Mouse (Mus musculus) heart, embryonic 12.5 days (tissue): ENCODE measurements around the gene Gm10696. TPM values are rescaled to one million over a fixed set of nuclear protein-coding genes. Genes with fewer than 3 reads are reported as not detected.
"Not testable (repeated sequence)": the region's sequence is repeated elsewhere in the genome, so short reads cannot be mapped to it uniquely, and the experiment has no call there.

Experiments used
- ATAC-seq: fragments of 200-750 bp; cut with Nextera tagmentation; 2 replicates; pipeline ENCODE4 v1.8.0; 2017; ENCODE audit warnings: moderate TSS enrichment, moderate library complexity; ENCODE audit not compliant: insufficient number of reproducible peaks, low FRiP score
- H3K27ac ChIP-seq: fragments of 300-500 bp; sonication (generic); 2 replicates; pipeline ENCODE4 v1.5.1; 2016; ENCODE audit warnings: mild to moderate bottlenecking, moderate library complexity; ENCODE audit not compliant: poor library complexity, severe bottlenecking
- H3K27me3 ChIP-seq: fragments of 300-500 bp; sonication (generic); replicated peaks from 2 replicates; pipeline ENCODE4 v1.6.1; 2016; ENCODE audit warnings: mild to moderate bottlenecking, moderate library complexity
- H3K36me3 ChIP-seq: fragments of 300-500 bp; sonication (generic); 2 replicates; pipeline ENCODE4 v1.6.1; 2016; ENCODE audit warnings: mild to moderate bottlenecking, moderate library complexity
- H3K4me1 ChIP-seq: fragments of 300-500 bp; sonication (generic); replicated peaks from 2 replicates; pipeline ENCODE4 v1.6.1; 2016; ENCODE audit warnings: mild to moderate bottlenecking
- H3K4me2 ChIP-seq: fragments of 300-500 bp; sonication (generic); 2 replicates; pipeline ENCODE4 v1.6.1; 2016; ENCODE audit warnings: mild to moderate bottlenecking, moderate library complexity
- H3K4me3 ChIP-seq: fragments of 300-500 bp; sonication (generic); 2 replicates; pipeline ENCODE4 v1.5.1; 2016; ENCODE audit warnings: mild to moderate bottlenecking
- H3K9ac ChIP-seq: fragments of 300-500 bp; sonication (generic); 2 replicates; pipeline ENCODE4 v1.6.1; 2016; ENCODE audit warnings: mild to moderate bottlenecking, moderate library complexity
- H3K9me3 ChIP-seq: fragments of 300-500 bp; sonication (generic); replicated peaks from 2 replicates; pipeline ENCODE4 v1.6.1; 2016; ENCODE audit warnings: mild to moderate bottlenecking, moderate library complexity
- WGBS: fragments of 180-500 bp; shearing (Covaris S2); methylation state at CpG from one replicate; pipeline ENCODE4 v1.1.7; 2016; 5-methylcytosine and 5-hydroxymethylcytosine counted together
- polyA plus RNA-seq: library from polyadenylated mRNA; unstranded; fragments of >200 nt; fragmentation: Nextera tagmentation; extraction: Ambion mirVana; gene quantifications from 2 replicates; pipeline ENCODE4 v1.2.1, GENCODE M21; 2016

Gene Gm10696
- not detected in 2 replicates for polyA plus RNA-seq

DNA sequence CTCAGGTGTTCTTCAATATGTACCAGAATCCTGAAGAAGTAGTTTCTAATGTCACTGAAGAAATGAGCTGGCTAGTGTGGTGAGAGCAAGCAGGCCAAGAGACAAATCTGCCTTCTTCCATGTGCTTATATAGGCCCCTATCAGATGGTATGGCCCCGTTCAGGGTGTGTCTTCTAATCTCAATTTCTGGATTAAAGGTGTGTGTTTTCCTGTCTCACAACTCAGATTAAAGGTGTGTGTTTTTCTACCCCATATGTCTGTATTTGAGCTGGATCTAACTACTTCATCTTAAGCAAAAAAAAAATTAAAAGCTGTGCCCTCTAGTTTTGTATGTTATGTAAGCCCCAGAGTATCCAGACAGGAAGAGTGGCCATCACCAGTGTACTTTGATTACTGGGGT, at the start of gene Gm10696:
Gm10696 (minus strand) TSS at position 101 of the 400 bp plus-strand sequence.
- not testable (repeated sequence) for H3K27ac ChIP-seq, ATAC-seq

GRCm38 (mm10) chr3:94196414-94196813, 18.4 kb upstream of the Gm10696 start, which contains the start of gene Gm5286:
Gene Gm5286 (plus strand): TSS chr3:94196714.
- not testable (repeated sequence) for ATAC-seq, H3K4me1 ChIP-seq, H3K4me3 ChIP-seq, H3K27ac ChIP-seq, H3K9ac ChIP-seq, H3K36me3 ChIP-seq, H3K27me3 ChIP-seq, H3K4me2 ChIP-seq, H3K9me3 ChIP-seq
- WGBS = 68% methylated on average over 2 of the region's 4 CpGs

More for the DNA sequence above, at the start of gene Gm10696:
- H3K4me1 ChIP-seq, H3K4me2 ChIP-seq, H3K4me3 ChIP-seq, H3K9me3 ChIP-seq, H3K36me3 ChIP-seq, H3K9ac ChIP-seq, H3K27me3 ChIP-seq: not testable (repeated sequence)
- 80% methylated on average over 1 of the region's 1 CpGs for WGBS

DNA sequence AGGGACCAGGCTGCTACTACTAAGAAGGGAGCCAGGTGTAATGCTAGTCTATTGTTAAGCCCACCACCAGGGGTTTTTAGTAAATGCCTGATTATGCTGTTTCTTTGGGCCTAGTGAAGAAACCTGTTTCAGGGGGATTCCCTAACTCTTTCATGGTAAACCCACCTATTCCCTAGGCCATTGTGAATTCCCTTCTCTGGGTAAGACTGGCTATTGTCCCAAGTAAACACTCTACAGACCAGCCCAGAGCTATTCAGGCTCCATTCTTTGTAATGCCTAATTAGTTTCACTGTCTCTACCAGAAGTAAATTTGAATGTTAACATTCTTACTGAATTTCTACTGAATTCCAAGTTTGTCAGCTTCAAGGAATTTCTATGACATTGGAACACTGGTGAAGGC, 10.6 kb downstream of the Gm10696 start:
- not testable (repeated sequence) for H3K27me3 ChIP-seq, H3K36me3 ChIP-seq, H3K4me2 ChIP-seq, H3K27ac ChIP-seq, H3K9ac ChIP-seq, H3K4me3 ChIP-seq, H3K4me1 ChIP-seq, ATAC-seq, H3K9me3 ChIP-seq

Other genes starting within 250 kb of the Gm10696 start
- not detected in 2 replicates for gene Gm9117, start 234.7 kb downstream of the Gm10696 start, polyA plus RNA-seq
- gene Tdpoz5, start 216.9 kb downstream of the Gm10696 start, polyA plus RNA-seq = not detected in 2 replicates
- not detected in 2 replicates for gene Gm9125, start 123.3 kb downstream of the Gm10696 start, polyA plus RNA-seq
- not detected in 2 replicates for gene Gm10697, start 105.5 kb downstream of the Gm10696 start, polyA plus RNA-seq
- not detected in 2 replicates for gene Gm5286, start 18.5 kb upstream of the Gm10696 start, polyA plus RNA-seq
- gene Gm4778, start 85.8 kb upstream of the Gm10696 start, polyA plus RNA-seq = not detected in 2 replicates
- gene Them4, start 131.9 kb upstream of the Gm10696 start, polyA plus RNA-seq = 11.0 and 11.5 TPM in 2 replicates
- not detected in 2 replicates for gene Them5, start 163.9 kb upstream of the Gm10696 start, polyA plus RNA-seq
- 0.66 and 0.90 TPM in 2 replicates for gene C2cd4d, start 184.2 kb upstream of the Gm10696 start, polyA plus RNA-seq
- gene Rorc, start 194.6 kb upstream of the Gm10696 start, polyA plus RNA-seq = 0.92 and 1.5 TPM in 2 replicates
- gene Lingo4, start 220.3 kb upstream of the Gm10696 start, polyA plus RNA-seq = not detected in 2 replicates
- 8.5 and 9.7 TPM in 2 replicates for gene Tdrkh, start 235.1 kb upstream of the Gm10696 start, polyA plus RNA-seq